Mouse (Mus musculus) heart, embryonic 15.5 days (tissue): ENCODE data around the gene Fgf10. TPM values are rescaled to one million over a fixed set of nuclear protein-coding genes. Genes with fewer than 3 reads are reported as not detected.

Source experiments
- ATAC-seq: fragments of 200-750 bp; cut with Nextera tagmentation; replicated peaks from 2 replicates; pipeline ENCODE4 v1.8.0; 2017; ENCODE audit warnings: low read depth, moderate TSS enrichment; ENCODE audit not compliant: insufficient number of reproducible peaks, insufficient read depth, low FRiP score
- H3K27ac ChIP-seq: fragments of 300-500 bp; sonication (generic); 2 replicates; pipeline ENCODE4 v1.5.1; 2015; ENCODE audit warnings: mild to moderate bottlenecking, inconsistent platforms
- H3K27me3 ChIP-seq: fragments of 300-500 bp; sonication (generic); 2 replicates; pipeline ENCODE4 v1.6.1; 2015; ENCODE audit warnings: inconsistent platforms
- H3K36me3 ChIP-seq: fragments of 300-500 bp; sonication (generic); 2 replicates; pipeline ENCODE4 v1.6.1; 2015; ENCODE audit warnings: mild to moderate bottlenecking, inconsistent platforms
- H3K4me1 ChIP-seq: fragments of 300-500 bp; sonication (generic); replicated peaks from 2 replicates; pipeline ENCODE4 v1.6.1; 2015; ENCODE audit warnings: inconsistent platforms
- H3K4me2 ChIP-seq: fragments of 300-500 bp; sonication (generic); 2 replicates; pipeline ENCODE4 v1.6.1; 2015; ENCODE audit warnings: inconsistent platforms, mild to moderate bottlenecking, moderate library complexity
- H3K4me3 ChIP-seq: fragments of 300-500 bp; sonication (generic); 2 replicates; pipeline ENCODE4 v1.5.1; 2015; ENCODE audit warnings: mild to moderate bottlenecking, inconsistent platforms
- H3K9ac ChIP-seq: fragments of 300-500 bp; sonication (generic); 2 replicates; pipeline ENCODE4 v1.6.1; 2015; ENCODE audit warnings: mild to moderate bottlenecking, inconsistent platforms
- H3K9me3 ChIP-seq: fragments of 300-500 bp; sonication (generic); replicated peaks from 2 replicates; pipeline ENCODE4 v1.6.1; 2016; ENCODE audit warnings: inconsistent platforms
- WGBS: fragments of 180-500 bp; shearing (Covaris S2); methylation state at CpG from one replicate; pipeline ENCODE4 v1.1.7; 2015; ENCODE audit warnings: mixed read lengths; 5-methylcytosine and 5-hydroxymethylcytosine counted together
- polyA plus RNA-seq: library from polyadenylated mRNA; unstranded; fragments of >200 nt; fragmentation: Nextera tagmentation; extraction: Ambion mirVana; gene quantifications from 2 replicates; pipeline ENCODE4 v1.2.1, GENCODE M21; 2015

Gene Fgf10
- 0.93 and 2.1 TPM in 2 replicates for polyA plus RNA-seq

DNA sequence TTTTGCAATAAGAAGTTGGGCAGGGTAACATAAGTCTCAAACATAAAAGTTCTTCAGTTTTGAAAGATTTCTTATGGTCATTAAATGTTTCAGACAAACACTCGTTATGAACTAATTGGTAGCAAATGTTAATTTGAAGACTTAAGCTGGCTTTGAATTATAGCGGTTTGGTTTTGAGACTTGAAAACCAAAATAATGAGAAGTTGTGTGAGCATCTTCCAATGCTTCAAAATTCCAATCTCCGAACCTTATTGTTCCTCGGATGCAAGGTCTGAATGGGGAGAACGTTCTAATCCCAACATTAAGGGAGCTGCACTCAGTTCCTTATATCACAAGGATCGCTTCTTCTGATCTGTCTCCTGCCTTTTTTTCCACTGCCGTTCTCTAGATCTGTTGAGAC lies at the start of gene Fgf10:
TSS of gene Fgf10 (plus strand) at position 301 of the 400 bp plus-strand sequence.
- no peaks in the 10 kb centered on the region for H3K36me3 ChIP-seq
- no peak within 1 kb of the TSS for H3K4me2 ChIP-seq
- no peak for ATAC-seq
- WGBS = 76% methylated on average over 7 of the region's 7 CpGs
- H3K4me1 ChIP-seq = no peaks in the 10 kb centered on the region
- H3K27me3 ChIP-seq = no peaks in the 10 kb centered on the region
- no peak within 1 kb of the TSS for H3K9ac ChIP-seq
- H3K9me3 ChIP-seq = no peaks in the 10 kb centered on the region
- no peak within 1 kb of the TSS for H3K4me3 ChIP-seq
- H3K27ac ChIP-seq = no peak within 1 kb of the TSS

GRCm38 (mm10) chr13:118629661-118630428 lies 39.7 kb upstream of the Fgf10 start:
- 19% methylated on average over 3 of the region's 3 CpGs for WGBS
- Histone ChIP-seq H3K4me1 (no peaks in the 10 kb centered on the region), H3K9me3 (no peaks in the 10 kb centered on the region), H3K4me2 (no peak overlapping the region), H3K9ac (no peak overlapping the region), H3K27me3 (no peaks in the 10 kb centered on the region), H3K4me3 (no peak overlapping the region), H3K36me3 (no peaks in the 10 kb centered on the region), H3K27ac (no peak overlapping the region)
- ATAC-seq = no peak

DNA sequence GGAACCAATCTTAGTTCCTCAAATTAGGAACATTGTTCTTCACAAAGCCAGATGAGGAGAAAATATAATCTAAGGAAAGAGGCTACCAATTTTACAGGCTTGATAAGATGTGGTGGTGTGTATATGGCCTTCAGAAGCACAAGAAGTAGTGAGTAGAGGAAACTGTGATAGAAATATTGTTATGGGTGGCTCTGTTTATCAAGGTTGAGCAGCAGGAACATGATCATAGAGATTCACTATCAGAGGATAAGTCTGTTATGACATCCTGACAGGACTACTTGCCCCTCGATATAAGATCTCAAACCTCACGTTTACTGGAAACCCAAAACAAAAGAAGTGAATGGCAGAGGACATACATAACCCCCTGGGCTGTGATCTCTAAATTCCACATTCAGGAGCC lies 38.1 kb upstream of the Fgf10 start:
- Histone ChIP-seq H3K27ac (no peak overlapping the region), H3K9ac (no peak overlapping the region), H3K4me3 (no peak overlapping the region), H3K27me3 (no peaks in the 10 kb centered on the region), H3K4me1 (no peaks in the 10 kb centered on the region), H3K4me2 (no peak overlapping the region), H3K9me3 (no peaks in the 10 kb centered on the region), H3K36me3 (no peaks in the 10 kb centered on the region)
- no peak for ATAC-seq
- 73% methylated on average over 2 of the region's 2 CpGs for WGBS

GRCm38 (mm10) chr13:118636047-118636446 lies 33.5 kb upstream of the Fgf10 start:
- H3K9ac ChIP-seq = no peak overlapping the region
- no peaks in the 10 kb centered on the region for H3K27me3 ChIP-seq
- WGBS = 73% methylated on average over 5 of the region's 5 CpGs
- H3K27ac ChIP-seq = no peak overlapping the region
- H3K9me3 ChIP-seq = no peaks in the 10 kb centered on the region
- no peak overlapping the region for H3K4me2 ChIP-seq
- H3K4me1 ChIP-seq = no peaks in the 10 kb centered on the region
- no peak overlapping the region for H3K4me3 ChIP-seq
- no peak for ATAC-seq
- no peaks in the 10 kb centered on the region for H3K36me3 ChIP-seq

DNA sequence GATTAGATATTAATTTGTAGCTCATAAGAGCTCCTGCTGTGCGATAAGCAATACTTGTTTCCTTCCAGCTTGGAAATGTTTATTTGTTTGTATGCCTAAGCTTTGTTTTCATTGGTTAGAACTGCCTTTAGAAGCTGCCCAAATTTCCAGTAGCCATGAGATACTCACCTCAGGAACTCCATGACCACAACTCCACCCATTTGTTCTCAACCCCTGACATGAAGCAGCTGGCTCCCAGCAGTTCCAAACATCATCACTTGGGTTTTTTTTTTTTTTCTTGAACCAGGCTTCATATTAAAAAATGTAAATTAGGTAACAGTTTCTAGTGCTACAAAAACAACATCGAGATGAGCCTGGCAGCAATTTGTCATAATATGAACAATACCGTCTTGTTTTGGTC lies 27.0 kb upstream of the Fgf10 start:
- Histone ChIP-seq H3K4me2 (no peak overlapping the region), H3K9ac (no peak overlapping the region), H3K27me3 (no peaks in the 10 kb centered on the region), H3K4me3 (no peak overlapping the region), H3K9me3 (no peaks in the 10 kb centered on the region), H3K27ac (no peak overlapping the region), H3K36me3 (no peaks in the 10 kb centered on the region), H3K4me1 (no peaks in the 10 kb centered on the region)
- ATAC-seq = no peak
- WGBS = 82% methylated on average over 3 of the region's 3 CpGs

GRCm38 (mm10) chr13:118643138-118643537 lies 26.5 kb upstream of the Fgf10 start:
- H3K9ac ChIP-seq = no peak overlapping the region
- no peak for ATAC-seq
- WGBS = 62% methylated on average over 6 of the region's 6 CpGs
- H3K4me1 ChIP-seq = no peaks in the 10 kb centered on the region
- H3K4me3 ChIP-seq = no peak overlapping the region
- no peaks in the 10 kb centered on the region for H3K27me3 ChIP-seq
- no peak overlapping the region for H3K4me2 ChIP-seq
- H3K36me3 ChIP-seq = no peaks in the 10 kb centered on the region
- no peaks in the 10 kb centered on the region for H3K9me3 ChIP-seq
- H3K27ac ChIP-seq = no peak overlapping the region

GRCm38 (mm10) chr13:118656991-118657390 lies 12.6 kb upstream of the Fgf10 start:
- WGBS = 47% methylated on average over 5 of the region's 5 CpGs

DNA sequence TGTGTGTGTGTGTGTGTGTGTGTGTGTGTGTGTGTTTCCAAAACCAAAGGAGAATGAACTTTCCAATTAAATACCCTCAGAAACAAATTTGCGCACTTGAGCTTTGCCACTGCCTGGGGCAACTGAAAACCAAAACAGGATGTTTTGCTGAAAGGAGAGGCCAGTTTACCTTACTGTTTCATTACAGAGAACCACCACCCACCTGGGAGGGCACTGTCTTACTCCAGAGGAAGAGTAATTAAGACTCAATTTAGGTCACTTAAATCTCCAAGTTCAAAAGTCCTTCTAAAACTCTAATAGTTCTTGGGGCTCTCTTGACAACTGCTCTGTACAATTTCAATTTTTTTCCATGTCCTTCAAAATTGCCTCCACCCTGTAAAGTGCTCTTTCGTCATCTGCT lies 11.6 kb upstream of the Fgf10 start:
- ATAC-seq = no peak
- no peak overlapping the region for H3K4me2 ChIP-seq
- no peaks in the 10 kb centered on the region for H3K9me3 ChIP-seq
- no peak overlapping the region for H3K9ac ChIP-seq
- H3K27me3 ChIP-seq = no peaks in the 10 kb centered on the region
- H3K27ac ChIP-seq = no peak overlapping the region
- no peaks in the 10 kb centered on the region for H3K36me3 ChIP-seq
- no peak overlapping the region for H3K4me3 ChIP-seq
- WGBS = 86% methylated on average over 2 of the region's 2 CpGs
- H3K4me1 ChIP-seq = no peaks in the 10 kb centered on the region

More at GRCm38 (mm10) chr13:118656991-118657390, 12.6 kb upstream of the Fgf10 start:
- no peak overlapping the region for H3K27ac ChIP-seq
- H3K4me3 ChIP-seq = no peak overlapping the region
- H3K4me1 ChIP-seq = no peaks in the 10 kb centered on the region
- H3K36me3 ChIP-seq = no peaks in the 10 kb centered on the region
- no peaks in the 10 kb centered on the region for H3K27me3 ChIP-seq
- no peak overlapping the region for H3K4me2 ChIP-seq
- H3K9ac ChIP-seq = no peak overlapping the region
- ATAC-seq = no peak
- no peaks in the 10 kb centered on the region for H3K9me3 ChIP-seq

DNA sequence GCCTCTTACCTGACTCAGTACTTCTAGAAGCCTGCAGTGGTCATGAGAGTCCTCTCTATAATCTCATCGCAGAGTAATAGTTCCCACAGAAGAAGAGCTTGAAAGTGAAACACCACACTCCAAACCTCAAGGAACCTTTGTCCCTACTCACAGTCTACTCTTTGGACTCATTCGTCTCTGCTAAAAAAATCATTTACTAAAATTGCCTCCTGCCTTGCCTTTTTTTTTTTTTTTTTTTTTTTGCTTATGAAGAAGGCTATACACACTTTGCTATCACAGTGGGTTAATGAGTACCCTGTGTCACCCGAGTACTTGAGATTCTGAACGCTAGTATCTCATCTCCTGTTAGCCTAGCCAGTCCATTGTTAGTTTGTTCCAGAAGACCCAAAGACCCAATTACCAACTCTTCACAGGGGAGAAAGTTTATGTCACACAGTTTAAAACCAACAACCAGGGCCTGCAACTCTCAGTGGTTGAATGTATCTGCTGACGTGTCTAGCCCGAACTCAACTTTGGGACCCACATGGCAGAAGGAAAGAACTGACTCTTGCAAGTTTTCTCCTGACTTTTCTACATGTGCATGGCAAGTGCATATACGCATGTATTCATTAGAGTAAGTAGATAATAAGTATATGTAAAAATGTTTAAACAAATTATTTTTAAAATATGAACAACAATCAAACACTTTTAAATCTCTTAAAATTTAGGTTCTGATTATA lies 10.8 kb upstream of the Fgf10 start:
- Histone ChIP-seq H3K27ac (no peak overlapping the region), H3K4me2 (no peak overlapping the region), H3K27me3 (no peaks in the 10 kb centered on the region), H3K4me3 (no peak overlapping the region), H3K9ac (no peak overlapping the region), H3K36me3 (no peaks in the 10 kb centered on the region), H3K9me3 (no peaks in the 10 kb centered on the region), H3K4me1 (no peaks in the 10 kb centered on the region)
- WGBS = 83% methylated on average over 7 of the region's 7 CpGs
- ATAC-seq = no peak

DNA sequence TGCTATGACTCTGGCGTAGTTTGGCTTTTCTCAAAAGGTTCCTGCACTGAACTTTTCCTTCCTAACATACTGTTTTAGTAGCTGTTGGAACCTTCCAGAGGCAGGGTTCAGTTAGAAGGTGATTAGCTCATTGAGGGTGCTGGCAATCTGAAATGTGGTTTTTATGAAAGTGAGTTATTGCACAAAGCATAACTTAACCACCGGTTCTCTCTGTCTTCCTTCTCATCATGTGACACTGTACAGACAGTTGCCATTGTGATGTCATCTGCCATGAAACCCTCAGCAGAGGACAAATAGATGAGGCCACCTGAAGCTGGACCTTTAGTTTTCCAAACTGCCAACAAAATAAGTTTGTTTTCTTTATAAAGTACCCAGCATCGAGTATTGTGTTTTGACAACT lies 7.9 kb upstream of the Fgf10 start:
- H3K4me3 ChIP-seq = no peak overlapping the region
- no peak overlapping the region for H3K4me2 ChIP-seq
- no peak overlapping the region for H3K27ac ChIP-seq
- no peaks in the 10 kb centered on the region for H3K4me1 ChIP-seq
- no peaks in the 10 kb centered on the region for H3K27me3 ChIP-seq
- H3K36me3 ChIP-seq = no peaks in the 10 kb centered on the region
- H3K9me3 ChIP-seq = no peaks in the 10 kb centered on the region
- WGBS = 74% methylated on average over 3 of the region's 3 CpGs
- H3K9ac ChIP-seq = no peak overlapping the region
- ATAC-seq = no peak

GRCm38 (mm10) chr13:118664901-118665300 lies 4.7 kb upstream of the Fgf10 start:
- H3K4me3 ChIP-seq = no peak overlapping the region
- no peak overlapping the region for H3K4me2 ChIP-seq
- H3K9ac ChIP-seq = no peak overlapping the region
- H3K27ac ChIP-seq = no peak overlapping the region
- no peaks in the 10 kb centered on the region for H3K36me3 ChIP-seq
- WGBS = 66% methylated on average over 2 of the region's 2 CpGs
- no peak for ATAC-seq
- no peaks in the 10 kb centered on the region for H3K4me1 ChIP-seq
- no peaks in the 10 kb centered on the region for H3K9me3 ChIP-seq
- no peaks in the 10 kb centered on the region for H3K27me3 ChIP-seq

- no peak for ATAC-seq
- whole genome bisulfite sequencing = 79% methylated on average over 3 of the region's 3 CpGs
- H3K4me1 ChIP-seq = no peaks in the 10 kb centered on the region
- H3K27ac ChIP-seq = no peak overlapping the region
- H3K36me3 ChIP-seq = no peaks in the 10 kb centered on the region
- H3K9me3 ChIP-seq = no peaks in the 10 kb centered on the region
- H3K9ac ChIP-seq = no peak overlapping the region
- no peak overlapping the region for H3K4me2 ChIP-seq
- H3K4me3 ChIP-seq = no peak overlapping the region
- no peaks in the 10 kb centered on the region for H3K27me3 ChIP-seq
Observed at GRCm38 (mm10) chr13:118679228-118679627, 9.6 kb downstream of the Fgf10 start.
